Mouse (Mus musculus) gastrocnemius, postnatal 10 days (tissue): ENCODE measurements around the gene Itga9. TPM values are rescaled to one million over a fixed set of nuclear protein-coding genes. Genes with fewer than 3 reads are reported as not detected.

Experiments
- DNase-seq: peaks from one replicate; pipeline ENCODE4 v3.0.0; 2021; ENCODE audit warnings: mixed read lengths
- total RNA-seq, 2 experiments: library from RNA; stranded (reverse); gene quantifications; 2 replicates each; pipeline ENCODE4 v1.2.3; 2021

Itga9 gene
- total RNA-seq, 2 experiments from 2014 or later = 27.0 to 31.1 TPM

GRCm38 (mm10) chr9:118651939-118652338 is 45.4 kb downstream of the Itga9 start:
- DNase-seq = no peak

DNA sequence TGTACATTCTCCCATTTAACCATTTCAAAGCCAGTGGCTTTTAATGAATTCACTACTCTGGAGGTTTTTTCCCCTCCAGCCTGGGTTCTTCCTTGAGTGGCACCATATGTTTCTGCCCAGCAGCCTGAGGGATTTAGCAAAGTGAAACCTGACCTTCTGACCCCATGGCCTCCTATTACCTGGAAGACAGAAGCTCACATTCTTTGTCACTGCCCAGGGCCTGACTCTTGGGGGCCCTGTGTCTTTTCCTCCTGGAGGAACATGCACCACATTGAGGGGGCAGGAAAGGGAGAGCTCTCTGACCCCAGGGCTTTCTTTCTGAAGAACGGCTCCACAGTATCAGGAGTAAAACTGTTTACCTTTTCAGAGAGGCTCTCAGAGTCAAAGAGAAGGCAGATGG is 46.9 kb downstream of the Itga9 start:
- DNase-seq = no peak

- no peak for DNase-seq
Measured at GRCm38 (mm10) chr9:118654969-118655368, 48.5 kb downstream of the Itga9 start.

GRCm38 (mm10) chr9:118655726-118656125 is 49.2 kb downstream of the Itga9 start:
- no peak for DNase-seq

- no peak for DNase-seq
Measured at GRCm38 (mm10) chr9:118658159-118658558, 51.7 kb downstream of the Itga9 start.

- DNase-seq = no peak
Measured at GRCm38 (mm10) chr9:118659809-118660208, 53.3 kb downstream of the Itga9 start.

GRCm38 (mm10) chr9:118660259-118660658 is 53.8 kb downstream of the Itga9 start:
- no peak for DNase-seq

DNA sequence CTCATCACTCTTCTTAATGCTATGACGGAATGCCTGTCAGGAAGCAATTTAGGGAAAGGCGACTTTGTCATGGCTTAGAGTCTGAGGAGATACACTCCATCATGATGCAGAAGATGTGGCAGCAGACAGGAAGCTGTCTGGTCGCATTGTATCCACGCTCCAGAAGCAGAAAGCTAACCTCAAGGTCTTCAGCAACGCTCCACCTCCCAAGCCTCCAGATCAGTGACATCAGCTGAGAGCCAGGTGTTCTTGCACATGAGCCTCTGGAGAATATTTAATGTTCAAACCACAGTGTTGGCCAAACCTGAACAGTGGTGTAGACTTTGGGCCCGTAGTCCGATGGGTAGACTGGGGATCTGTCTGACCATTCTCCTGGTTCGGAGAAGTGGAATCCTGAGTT is 55.5 kb downstream of the Itga9 start:
- DNase-seq = no peak

- DNase-seq = no peak
Measured at GRCm38 (mm10) chr9:118662476-118662875, 56.0 kb downstream of the Itga9 start.

DNA sequence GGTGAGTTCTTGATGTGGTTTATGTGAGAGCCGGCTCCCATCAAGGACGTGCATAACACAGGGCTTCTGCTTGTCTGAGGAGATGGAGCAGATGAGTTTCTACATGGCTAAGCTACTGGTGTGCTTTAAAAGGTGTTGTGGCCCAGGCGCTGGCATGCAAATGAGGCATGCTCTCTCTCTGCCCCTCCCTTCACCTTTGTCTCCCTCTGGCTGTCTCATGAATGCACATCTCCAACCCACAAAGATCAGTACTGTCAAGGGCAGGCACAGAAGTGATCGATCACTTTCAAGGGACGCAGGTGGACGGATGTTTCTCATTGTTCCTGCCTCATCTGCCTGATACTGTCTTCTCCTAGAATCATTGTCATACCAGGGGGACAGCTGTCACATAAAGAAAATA is 57.4 kb downstream of the Itga9 start:
- no peak for DNase-seq

DNA sequence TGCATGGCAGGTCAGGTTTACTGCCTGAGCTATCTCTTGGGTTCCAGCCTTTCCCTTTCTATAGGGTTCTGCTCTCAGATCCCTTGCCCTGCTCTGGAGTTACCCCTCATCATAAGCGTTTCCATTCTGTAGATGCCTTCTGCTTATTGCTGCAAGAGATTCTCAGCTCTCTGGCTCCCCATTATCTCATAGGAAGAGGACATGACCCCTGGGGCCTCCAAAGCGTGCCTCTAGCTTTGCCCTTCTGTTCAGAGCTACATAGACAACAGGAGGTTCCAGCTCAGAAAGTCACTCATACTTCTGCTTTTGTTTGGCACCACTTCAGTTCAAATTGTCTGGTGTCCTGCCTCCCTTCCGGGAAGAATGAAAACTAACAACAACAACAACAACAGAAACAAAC is 59.6 kb downstream of the Itga9 start:
- DNase-seq = no peak

DNA sequence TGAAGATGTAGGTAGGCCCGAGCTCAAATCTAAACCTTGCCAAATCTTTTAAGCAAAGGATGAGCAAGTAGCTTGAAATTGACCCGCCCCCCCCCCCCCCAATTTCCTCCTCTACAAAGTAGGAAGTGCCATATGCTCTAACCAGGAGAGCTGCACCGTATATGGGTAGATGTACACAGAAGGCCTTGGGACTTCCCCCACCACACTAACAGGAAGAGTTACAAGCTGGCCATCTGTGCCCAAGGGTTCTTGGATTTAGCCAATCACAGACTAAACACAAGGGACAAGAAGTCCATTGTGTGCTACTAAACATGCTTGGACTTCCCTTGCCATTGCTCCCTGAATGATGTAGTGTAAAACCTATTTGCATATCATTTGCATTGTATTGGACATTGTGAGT is 63.2 kb downstream of the Itga9 start:
- no peak for DNase-seq

GRCm38 (mm10) chr9:118674277-118674676 is 67.8 kb downstream of the Itga9 start:
- no peak for DNase-seq

DNA sequence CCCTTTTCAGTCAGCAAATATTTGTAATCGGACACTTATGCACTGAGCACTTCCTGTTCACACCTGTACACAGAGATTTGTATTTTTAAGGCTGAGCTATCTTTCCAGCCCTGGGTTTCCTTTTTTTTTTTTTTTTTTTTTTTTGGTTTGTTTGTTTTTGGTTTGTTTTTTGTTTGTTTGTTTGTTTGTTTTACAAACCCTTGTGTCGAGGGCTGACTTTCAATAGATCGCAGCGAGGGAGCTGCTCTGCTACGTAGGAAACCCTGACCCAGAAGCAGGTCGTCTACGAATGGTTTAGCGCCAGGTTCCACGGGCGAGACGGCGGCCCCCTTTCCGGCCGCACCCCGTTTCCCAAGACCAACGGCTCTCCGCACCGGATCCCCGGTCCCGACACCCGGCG is 68.3 kb downstream of the Itga9 start:
- no peak for DNase-seq

DNA sequence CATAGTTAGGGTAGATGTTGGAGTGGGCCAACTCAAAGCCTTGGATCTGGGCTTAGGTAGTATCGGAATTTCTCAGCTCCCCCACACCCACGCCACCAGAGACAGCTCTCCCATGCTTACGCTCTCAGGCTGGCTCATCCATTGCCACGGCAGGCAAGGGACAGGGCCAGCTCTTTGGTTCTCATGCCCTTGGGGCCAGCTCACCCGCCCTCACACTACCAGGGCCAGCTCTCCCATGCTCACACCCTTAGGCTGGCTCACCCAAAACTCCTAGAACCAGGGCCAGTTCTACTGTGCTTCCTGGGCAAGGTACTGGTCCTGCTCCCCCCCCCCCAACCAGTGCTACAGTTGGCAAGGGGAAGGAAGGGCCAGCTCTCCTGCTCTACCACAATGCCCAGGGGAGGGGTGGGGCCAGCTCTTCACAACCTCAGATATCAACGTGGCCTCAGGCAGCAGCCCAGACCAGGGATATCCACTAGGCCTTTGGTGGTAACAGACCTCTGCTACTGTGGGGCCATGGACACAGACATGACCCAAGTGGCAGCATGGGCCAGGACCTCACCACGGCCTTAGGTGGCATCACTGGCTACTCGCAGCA is 69.2 kb downstream of the Itga9 start:
- DNase-seq = no peak

DNA sequence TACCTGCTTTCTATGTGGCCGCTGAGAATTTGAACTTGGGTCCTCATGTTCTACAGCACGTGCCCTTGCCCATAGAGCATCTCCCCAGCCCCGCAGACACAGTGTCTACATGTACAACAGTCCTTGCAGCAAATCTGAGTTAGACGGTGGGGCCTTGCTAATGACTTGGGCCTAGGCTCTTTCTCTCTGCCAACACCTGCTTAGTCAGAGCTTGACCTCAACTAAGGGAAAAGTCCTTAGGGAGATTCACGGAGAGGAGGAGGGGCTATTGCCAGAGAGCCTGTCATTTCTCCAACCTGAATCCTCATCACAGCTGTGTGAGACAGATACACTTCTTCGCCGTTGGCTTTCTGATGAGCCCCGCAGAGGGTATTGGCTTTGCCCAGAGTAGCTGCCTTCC is 70.2 kb downstream of the Itga9 start:
- no peak for DNase-seq

- no peak for DNase-seq
Measured at GRCm38 (mm10) chr9:118677349-118677748, 70.9 kb downstream of the Itga9 start.

DNA sequence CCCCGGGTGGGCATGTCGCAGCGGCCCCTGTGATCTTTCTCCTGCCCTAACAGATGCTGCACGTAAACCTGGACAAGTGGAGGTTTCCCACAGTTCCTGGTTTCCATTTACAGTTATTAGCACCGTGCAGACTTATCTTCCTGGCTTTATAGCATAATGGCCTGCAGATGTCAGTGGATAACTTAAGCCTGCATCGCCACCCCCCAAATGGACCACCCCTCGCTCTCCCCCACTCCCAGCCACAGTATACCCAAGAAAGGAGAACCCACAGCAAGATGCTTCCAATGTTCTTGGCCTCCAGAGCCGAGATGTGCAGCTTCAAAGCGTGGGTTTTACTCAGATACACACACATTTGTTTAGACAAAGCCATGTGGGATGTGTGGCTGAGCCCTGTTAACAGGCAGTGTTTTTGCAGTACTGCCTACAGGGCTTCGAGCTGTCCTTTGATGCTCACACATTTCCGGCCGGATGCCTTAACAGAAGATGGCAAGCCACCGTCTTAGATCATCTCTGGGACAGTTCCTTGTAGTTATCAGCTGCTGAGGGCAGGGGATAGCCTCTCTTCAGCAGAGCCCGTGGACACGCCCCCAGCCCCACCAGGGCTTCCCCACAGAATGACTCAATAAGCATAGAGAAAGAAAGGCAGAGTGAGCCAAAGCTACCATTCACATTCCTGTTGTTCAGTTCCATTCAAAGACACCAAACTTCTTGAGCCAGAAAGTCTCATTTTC is 71.7 kb downstream of the Itga9 start:
- DNase-seq = no peak

DNA sequence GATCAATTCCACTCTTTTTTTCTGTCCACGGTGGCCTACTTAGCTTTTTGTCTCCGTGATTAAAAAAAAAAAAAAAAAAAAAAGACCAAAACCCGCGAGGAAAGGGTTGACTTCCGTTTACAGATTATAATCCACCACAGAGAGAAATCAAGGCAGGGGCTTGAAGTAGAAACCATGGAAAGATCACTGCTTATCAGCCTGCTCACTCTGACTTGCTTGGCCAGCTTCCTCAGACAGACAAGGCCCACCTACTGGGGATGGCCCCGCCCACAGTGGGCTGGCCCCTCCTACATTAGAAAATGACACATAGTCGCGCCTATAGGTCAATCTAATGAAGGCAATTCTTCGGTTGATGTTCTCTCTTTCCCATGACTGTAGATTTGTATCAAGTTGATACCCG is 72.3 kb downstream of the Itga9 start:
- no peak for DNase-seq

DNA sequence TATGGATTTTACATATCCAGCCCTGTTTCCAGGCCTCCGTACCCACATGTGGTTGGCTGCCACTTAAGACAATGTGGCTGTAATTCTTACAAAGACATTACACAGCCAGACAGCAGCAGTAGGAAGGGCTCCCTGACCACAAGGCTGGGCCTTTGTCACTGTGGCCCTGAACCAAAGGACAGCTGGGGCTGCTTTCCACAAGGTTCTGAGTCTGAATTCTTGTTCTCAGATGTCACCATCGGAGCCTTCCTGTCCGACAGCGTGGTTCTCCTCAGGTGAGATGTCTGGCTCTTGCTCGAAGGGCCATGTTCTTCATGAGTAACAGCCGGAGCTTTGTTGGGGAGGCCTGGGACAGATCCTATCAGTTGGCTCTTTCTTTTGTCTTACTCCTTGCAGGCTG is 75.0 kb downstream of the Itga9 start:
- no peak for DNase-seq

DNA sequence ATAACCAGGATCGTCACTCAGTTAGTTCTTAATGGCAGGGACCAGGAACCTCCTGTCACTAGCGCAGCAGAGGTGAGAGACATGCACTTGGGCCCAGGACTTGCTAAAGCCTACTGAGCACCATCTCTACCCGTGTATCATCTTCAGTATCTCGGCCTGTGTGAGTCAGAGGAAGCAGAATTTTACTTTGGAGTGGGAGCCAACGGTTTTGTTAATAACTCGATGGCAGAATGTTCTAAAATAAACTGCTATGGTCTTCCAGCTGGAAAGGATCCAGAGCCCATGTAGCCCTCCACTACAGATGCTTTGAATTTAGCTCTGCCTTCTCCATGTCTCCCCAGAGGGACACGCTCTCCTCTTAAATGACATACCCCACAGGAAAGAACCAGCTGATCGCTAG is 75.7 kb downstream of the Itga9 start:
- DNase-seq = no peak

- DNase-seq = no peak
Measured at GRCm38 (mm10) chr9:118683507-118683906, 77.0 kb downstream of the Itga9 start.

DNA sequence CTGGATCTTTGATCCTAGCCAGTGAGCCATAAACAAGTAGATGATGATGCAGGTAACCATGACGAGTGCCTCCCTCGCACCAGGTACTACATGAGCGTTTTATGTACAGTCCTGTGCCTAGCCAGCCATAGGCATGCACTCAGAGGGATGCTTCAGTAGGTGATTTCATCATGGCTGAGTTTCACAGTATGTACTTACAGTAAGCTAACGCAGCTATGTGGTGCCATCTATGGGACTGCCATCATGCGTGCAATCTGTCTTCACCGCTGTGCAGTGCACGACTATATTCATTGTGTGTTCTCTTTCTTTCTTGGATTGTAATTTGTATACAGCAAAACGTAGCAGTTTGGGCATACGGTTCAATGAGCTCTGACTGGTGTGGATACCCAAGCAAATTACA is 77.9 kb downstream of the Itga9 start:
- DNase-seq = no peak
